Mouse (Mus musculus) MEL (cell line): ENCODE results near the gene Vsig4.

ENCODE experiments used
- JUND ChIP-seq: IDR thresholded peaks from 2 replicates; pipeline ENCODE4 v1.6.1; 2011; ENCODE audit warnings: low read depth, mild to moderate bottlenecking, improper control_type of control experiment, low read length
- MAZ ChIP-seq: IDR thresholded peaks from 2 replicates; pipeline ENCODE4 v1.6.1; 2012; ENCODE audit warnings: low read depth, mild to moderate bottlenecking, inconsistent platforms, low read length, improper control_type of control experiment

GRCm38 (mm10) chrX:96239037-96239436, 54.2 kb downstream of the Vsig4 start:
- no peak for TF ChIP-seq MAZ
- TF ChIP-seq JUND = no peak
